Mouse (Mus musculus): ENCODE data around the gene Cacna1g. TPM values are rescaled to one million over a fixed set of nuclear protein-coding genes. Genes with fewer than 3 reads are reported as not detected.

Cacna1g gene
- total RNA-seq, 2 experiments from 2014 or later: 61.0 to 74.0 TPM

GRCm38 (mm10) chr11:94472916-94473706 is 887 bp downstream of the Cacna1g start:
- peak overlapping the region; percentile 77 for H3K4me3 ChIP-seq
- H3K27ac ChIP-seq: peak overlapping the region; percentile 68
- TF ChIP-seq CTCF (conservative IDR thresholded peaks at IDR 0.05): no peak
- DNase-seq (ENCODE audit: low spot score in 2 of 2): no peak

GRCm38 (mm10) chr11:94472585-94472915 is 1.4 kb downstream of the Cacna1g start:
- peak overlapping the region; percentile 77 for H3K4me3 ChIP-seq
- no peak for DNase-seq (ENCODE audit: low spot score in 2 of 2)
- no peak for TF ChIP-seq CTCF (conservative IDR thresholded peaks at IDR 0.05)
- H3K27ac ChIP-seq: peak overlapping the region; percentile 68

GRCm38 (mm10) chr11:94471740-94472584 is 2.0 kb downstream of the Cacna1g start:
- TF ChIP-seq CTCF (conservative IDR thresholded peaks at IDR 0.05): no peak
- no peak for DNase-seq (ENCODE audit: low spot score in 2 of 2)
- peak overlapping the region; percentile 68 for H3K27ac ChIP-seq

GRCm38 (mm10) chr11:94470391-94470790 is 3.6 kb downstream of the Cacna1g start:
- Histone ChIP-seq H3K27ac (no peak overlapping the region), H3K4me3 (no peak overlapping the region)
- no peak for TF ChIP-seq CTCF (conservative IDR thresholded peaks at IDR 0.05)

More at GRCm38 (mm10) chr11:94471740-94472584, 2.0 kb downstream of the Cacna1g start:
- H3K4me3 ChIP-seq: peak overlapping the region; percentile 77

GRCm38 (mm10) chr11:94469136-94470064 is 4.6 kb downstream of the Cacna1g start:
- peak overlapping the region; percentile 85 for H3K27ac ChIP-seq
- DNase-seq (ENCODE audit: low spot score in 2 of 2): no peak
- H3K4me3 ChIP-seq: no peak overlapping the region
- TF ChIP-seq CTCF (conservative IDR thresholded peaks at IDR 0.05): no peak

More at GRCm38 (mm10) chr11:94470391-94470790, 3.6 kb downstream of the Cacna1g start:
- no peak for DNase-seq (ENCODE audit: low spot score in 2 of 2)

- H3K27ac ChIP-seq: peak overlapping the region; percentile 85
- peak; percentile 68 to 83 for DNase-seq (ENCODE audit: low spot score in 2 of 2)
- no peak overlapping the region for H3K4me3 ChIP-seq
- TF ChIP-seq CTCF (conservative IDR thresholded peaks at IDR 0.05): no peak
These were observed 5.4 kb downstream of the Cacna1g start for GRCm38 (mm10) chr11:94468582-94469064.

- TF ChIP-seq CTCF (conservative IDR thresholded peaks at IDR 0.05): no peak
- H3K27ac ChIP-seq: no peak overlapping the region
- no peak for DNase-seq (ENCODE audit: low spot score in 2 of 2)
- H3K4me3 ChIP-seq: no peak overlapping the region
These were observed 7.6 kb downstream of the Cacna1g start for GRCm38 (mm10) chr11:94466333-94466855.

- no peak for DNase-seq (ENCODE audit: low spot score in 2 of 2)
- Histone ChIP-seq H3K27ac (no peak overlapping the region), H3K4me3 (no peak overlapping the region)
- TF ChIP-seq CTCF (conservative IDR thresholded peaks at IDR 0.05): no peak
These were observed 9.8 kb downstream of the Cacna1g start for GRCm38 (mm10) chr11:94464170-94464569.

GRCm38 (mm10) chr11:94461856-94462255 is 12.1 kb downstream of the Cacna1g start:
- Histone ChIP-seq H3K4me3 (no peak overlapping the region), H3K27ac (no peak overlapping the region)
- TF ChIP-seq CTCF (conservative IDR thresholded peaks at IDR 0.05): no peak
- DNase-seq (ENCODE audit: low spot score in 2 of 2): no peak

GRCm38 (mm10) chr11:94457001-94457400 is 17.0 kb downstream of the Cacna1g start:
- H3K27ac ChIP-seq: no peak overlapping the region
- no peak overlapping the region for H3K4me3 ChIP-seq
- no peak for DNase-seq (ENCODE audit: low spot score in 2 of 2)
- no peak for TF ChIP-seq CTCF (conservative IDR thresholded peaks at IDR 0.05)

- no peak for DNase-seq (ENCODE audit: low spot score in 2 of 2)
- H3K27ac ChIP-seq: no peak overlapping the region
- TF ChIP-seq CTCF (conservative IDR thresholded peaks at IDR 0.05): no peak
- H3K4me3 ChIP-seq: no peak overlapping the region
These were observed 17.7 kb downstream of the Cacna1g start for GRCm38 (mm10) chr11:94456347-94456746.
